Mouse (Mus musculus) mouse embryonic stem cell (cell line): Measurements from ENCODE around the gene Aacs.
"Not testable (repeated sequence)": the region's sequence is repeated elsewhere in the genome, so short reads cannot be mapped to it uniquely, and the experiment has no call there.

Experiments used
- in situ Hi-C, 2 experiments: fragments of 300-500 bp; cut with MboI; formaldehyde crosslinking; loops; 1 replicate in 1 of 2; 3 replicates in 1 of 2; pipeline ENCODE4 v1.14.3; 2019 to 2020; ENCODE audit warnings: low sequenced_read_pairs in 2 of 2, low pct_unique_long_range_greater_than_20kb in 1 of 2, mixed read lengths in 1 of 2; ENCODE audit not compliant: unreplicated experiment in 1 of 2

Gene Aacs

DNA sequence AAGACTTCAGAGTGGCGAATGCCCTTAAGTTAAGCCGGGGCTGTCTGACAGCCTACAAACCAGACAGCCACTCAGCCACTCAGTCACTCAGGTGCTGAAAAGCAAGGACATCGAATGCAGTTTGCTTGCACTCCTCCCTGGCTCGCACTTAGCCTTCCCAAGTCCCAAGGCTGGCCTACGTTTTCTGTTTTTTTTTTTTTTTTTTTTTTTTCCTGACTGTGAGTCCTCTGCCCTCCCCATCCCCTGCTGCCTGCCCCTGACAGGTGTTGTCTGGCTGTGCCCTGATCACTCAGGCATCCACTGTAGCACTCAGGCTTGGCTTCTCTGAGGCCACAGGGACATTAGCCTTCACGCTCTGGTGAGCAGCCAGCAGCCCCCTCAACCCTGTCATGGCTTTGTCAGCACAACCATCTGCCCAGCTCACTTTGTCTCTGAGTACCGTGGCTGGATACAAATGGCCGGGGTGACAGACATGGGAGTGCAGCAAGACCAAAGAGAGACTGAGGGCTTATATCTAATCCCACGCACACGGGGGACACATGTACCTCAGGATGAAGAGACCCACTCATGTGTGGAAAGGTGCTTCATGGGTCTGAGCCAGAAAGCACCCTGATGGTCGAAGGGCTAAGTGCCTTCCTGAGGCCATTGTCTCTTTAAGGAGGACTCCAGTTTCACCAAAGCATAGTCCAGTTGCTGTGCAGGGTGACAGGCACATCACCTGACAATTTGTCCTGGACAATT, 11.9 kb downstream of the Aacs start:
- in situ Hi-C loops, result no loop called here

DNA sequence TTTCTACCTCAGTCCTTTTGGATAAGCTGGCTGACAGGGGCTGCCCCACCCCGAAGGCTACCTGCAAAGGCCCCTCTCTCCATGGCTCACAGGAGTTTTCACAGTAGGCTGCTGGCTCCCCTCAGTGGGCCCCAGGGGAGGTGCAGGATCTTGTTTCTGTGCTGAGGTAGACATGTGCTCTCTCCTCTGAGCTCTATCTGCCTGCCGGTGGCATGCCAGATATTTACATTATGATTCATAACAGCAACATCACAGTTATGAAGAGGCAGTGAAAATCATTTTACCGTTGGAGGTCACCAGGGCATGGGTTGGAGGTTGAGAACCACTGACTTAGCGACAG, 12.5 kb downstream of the Aacs start:
- in situ Hi-C loops, result no loop called here

DNA sequence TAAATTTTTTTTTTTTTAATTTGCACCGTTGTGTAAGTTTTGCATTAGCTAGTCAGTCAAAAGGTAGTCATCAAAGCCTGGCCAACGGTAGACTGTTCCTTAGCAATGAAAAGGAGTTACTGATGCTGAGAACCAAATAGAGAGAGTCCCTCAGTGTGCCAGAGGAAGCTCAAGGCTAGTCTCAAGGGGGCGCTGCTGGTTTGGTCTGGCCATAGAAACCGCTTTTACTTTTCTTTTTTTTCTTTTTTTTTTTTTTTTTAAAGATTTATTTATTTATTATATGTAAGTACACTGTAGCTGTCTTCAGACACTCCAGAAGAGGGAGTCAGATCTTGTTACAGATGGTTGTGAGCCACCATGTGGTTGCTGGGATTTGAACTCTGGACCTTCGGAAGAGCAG, 13.3 kb downstream of the Aacs start:
- in situ Hi-C loops, result not testable (repeated sequence)

DNA sequence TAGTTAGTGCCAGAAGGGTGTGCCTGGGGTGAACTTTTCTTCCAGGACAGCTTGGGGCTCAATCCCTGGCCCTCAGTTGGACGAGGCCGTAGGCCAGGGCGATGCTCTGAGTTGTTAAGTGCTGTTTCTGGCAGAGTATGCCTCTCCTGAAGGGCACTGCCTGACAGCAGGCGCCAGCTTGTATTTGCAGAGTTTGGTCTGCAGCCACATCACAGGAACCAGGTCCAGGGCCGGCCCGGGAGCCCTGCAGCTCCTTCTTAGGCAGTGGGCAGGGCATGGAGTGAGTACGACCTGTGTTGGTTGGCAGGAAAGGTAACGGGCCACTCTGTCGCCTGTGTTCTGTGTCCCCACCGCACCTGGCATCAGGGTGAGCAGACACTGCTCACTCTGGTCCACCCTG, 15.5 kb downstream of the Aacs start:
- in situ Hi-C loops, result no loop called here

DNA sequence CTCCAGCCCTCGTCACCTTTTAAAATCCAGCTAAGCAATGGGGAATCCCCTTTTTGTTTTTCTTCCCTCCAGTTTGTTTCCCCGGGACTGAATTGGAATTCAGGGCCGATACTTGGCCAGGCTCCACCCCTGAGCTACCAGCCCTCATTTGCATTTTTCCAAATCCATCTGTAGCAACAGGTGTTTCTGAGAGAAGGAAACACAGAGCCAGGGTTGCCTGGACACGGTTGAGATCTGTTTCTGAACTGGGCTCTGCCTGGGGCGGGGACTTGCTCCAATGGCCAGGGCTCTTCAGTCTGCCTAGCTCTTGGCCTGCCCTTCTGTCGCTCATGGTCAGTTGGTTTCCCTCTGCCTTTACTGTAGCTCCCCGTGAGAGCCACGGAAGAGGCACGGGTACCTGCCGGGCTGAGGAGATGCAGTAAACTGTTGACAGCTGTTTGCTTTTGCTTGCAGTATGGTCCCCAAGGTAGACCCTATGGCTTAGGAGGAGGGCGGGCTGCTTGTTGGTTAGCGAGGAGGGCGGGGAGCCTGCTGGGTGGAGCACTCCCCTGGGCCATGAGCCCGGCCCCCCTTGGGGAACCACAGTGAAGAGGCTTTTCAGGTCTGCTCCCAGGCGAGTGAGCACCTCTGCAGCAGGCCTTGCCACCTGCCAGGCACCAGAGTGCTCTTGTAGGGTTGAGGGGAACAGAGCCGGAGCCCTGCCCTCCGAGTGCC, 16.9 kb downstream of the Aacs start:
- in situ Hi-C loops, result no loop called here

DNA sequence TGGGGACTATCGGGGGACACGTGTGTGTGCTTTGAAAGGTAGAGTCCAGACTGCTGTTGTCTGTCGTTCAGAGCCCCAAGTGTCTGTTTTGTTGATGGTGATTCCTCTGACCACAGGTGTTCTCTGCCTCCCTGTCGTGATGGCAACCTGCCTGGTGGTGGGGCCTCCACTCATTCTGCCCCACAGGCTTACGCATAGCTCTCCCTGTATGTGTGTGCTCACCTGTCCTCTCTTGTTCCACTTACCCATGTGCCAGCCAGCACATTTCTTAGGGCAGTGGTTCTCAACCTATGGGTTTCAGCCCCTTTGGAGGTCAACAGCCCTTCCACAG, 17.4 kb downstream of the Aacs start:
- in situ Hi-C loops, result no loop called here

DNA sequence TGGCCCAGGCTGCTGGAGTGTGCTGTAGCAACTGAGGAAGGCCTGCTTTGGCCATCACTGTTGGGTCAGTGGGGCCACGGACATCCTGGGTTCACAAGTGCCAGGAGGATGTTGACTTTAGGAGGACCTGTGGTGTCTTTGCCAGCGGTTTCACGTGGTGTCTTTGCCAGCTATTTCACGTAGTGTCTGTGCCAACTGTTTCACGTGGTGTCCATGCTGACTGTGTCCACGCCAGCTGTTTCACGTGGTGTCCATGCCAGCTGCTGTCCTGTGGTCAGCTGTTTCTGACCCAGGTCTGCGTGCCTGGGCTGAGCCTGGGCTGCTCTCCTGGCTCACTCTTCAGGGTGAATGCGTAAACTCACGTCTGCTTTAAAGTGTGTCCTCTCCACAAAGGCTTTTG, 20.0 kb downstream of the Aacs start:
- in situ Hi-C loops, result no loop called here

DNA sequence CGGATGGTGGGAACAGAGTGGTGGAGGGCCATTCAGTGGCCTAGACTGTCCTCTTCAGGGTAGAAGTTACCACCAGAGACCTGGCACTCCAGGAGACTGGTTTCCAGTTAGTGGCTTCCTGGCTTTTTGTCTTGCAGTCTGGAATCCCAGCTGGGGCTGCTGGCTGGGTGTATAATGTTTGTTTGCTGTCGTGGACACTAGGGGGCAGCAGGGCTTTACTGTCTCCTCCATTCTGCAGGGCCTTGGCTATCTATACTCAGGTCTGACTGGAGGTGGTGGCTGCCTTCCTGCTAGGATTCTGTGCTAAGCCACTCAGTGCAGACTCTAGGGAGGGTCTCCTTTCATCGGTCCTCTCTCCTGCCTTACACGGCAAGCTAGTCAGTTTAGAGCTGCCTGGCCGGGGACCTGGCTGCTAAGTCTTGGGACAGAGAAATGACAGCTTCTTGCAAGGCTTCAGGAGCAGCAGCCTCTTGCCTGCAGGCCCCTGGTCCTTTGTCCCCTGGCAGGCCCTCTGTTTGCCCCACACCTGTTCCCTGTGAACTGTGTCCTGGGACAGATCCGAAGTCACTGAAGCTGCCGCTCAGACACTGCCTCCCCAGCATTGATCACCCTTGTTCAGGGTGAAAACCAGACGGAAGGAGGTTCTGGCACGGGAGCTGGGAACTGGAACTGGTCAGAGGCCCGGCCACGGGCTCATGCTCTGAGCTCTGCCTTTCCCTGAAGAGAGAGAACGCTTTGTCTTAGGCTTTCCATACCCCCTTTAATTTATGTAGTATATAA, 22.4 kb downstream of the Aacs start:
- in situ Hi-C loops, result no loop called here

DNA sequence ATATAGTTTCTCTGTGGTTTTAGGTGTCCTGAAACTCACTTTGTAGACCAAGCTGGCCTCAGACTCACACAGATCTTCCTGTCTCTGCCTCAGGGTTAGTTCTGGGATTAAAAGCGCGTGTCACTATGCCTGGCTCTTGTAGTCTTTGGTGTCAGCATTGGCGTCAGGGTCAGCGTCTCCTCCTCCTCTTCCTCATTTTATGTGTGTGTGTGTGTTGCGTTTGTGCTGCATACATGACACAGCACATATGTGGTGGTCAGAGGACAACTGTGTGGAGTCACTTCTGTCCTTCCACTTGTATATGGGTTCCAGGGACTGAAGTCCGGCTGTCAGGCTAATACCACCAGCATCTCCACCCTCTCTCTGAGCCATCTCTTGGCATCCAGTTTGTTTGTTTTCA, 25.9 kb downstream of the Aacs start:
- in situ Hi-C loops, result no loop called here

DNA sequence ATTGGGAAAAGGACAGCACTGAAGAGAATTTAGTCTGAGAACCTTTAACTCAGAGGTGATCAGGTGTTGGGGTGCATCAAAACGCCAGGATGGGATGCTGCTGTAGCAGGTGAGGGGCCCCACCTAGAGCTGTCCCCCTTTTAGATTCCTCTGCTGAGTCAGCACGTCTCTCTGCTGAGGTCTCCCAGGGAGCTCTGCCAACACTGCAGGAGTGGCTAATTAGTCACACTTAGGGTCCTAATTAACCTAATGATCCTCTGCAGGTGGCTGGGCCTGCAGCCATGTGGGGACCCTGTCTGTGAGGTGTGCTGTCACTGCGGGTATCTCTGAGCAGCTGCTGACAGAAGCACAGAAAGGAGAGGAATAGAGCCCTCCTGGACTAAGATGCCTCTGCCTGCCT, 26.6 kb downstream of the Aacs start:
- in situ Hi-C loops, result no loop called here

DNA sequence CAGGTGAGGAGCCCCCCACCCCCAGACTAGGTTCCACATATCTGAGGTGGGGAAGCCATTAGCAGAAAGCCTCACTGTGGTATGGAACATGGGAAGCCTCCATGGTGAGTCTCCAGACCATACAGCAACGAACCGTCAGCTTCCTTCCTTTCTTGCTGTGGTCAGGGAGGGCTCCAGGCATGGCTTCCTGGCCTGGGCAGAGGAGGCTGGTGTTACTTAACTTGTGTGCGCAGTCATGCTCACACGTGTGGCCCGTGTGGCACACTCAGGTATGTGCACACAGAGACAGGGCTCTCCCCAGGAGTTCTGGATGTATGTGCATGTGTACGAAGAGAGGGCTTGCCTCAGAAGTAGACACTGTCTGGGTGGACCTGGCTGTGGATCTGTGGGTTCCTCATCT, 28.0 kb downstream of the Aacs start:
- in situ Hi-C loops, result no loop called here

DNA sequence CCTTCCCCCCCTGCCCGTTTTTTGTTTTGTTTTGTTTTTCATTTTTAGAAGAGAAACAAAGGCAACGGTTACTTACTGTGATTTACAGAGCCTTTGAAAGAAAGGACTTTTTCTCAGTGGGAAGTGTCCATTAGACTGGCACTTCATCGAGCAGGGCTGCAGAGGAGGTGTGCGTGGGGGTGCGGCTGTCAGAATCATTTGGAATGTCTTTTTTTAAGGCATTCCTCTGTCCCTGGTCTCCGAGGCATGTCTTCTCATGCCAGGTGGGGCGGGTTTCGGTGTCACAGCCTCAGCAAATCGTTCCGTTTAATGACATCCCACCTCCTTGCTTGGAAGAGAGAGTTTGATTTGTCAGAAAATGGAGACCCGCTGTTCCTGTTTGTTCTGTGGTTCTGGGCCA, 29.1 kb downstream of the Aacs start:
- in situ Hi-C loops, result no loop called here

DNA sequence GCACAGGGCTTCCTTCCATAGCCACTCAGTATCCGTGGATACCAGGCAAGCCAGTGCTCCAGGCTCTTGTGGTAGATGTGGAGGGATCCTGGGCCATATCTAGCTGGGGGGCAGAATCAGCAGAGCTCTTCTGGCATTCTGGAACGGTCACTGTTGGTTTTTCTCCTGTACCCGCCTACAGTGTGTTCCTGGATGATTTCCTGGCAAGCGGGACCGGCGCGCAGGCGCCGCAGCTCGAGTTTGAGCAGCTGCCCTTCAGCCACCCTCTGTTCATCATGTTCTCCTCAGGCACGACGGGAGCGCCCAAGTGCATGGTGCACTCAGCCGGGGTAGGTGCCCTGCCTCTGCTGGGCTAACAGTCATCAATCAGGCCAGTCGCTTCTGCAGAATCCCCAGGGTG, 30.4 kb downstream of the Aacs start:
- in situ Hi-C loops, result no loop called here

DNA sequence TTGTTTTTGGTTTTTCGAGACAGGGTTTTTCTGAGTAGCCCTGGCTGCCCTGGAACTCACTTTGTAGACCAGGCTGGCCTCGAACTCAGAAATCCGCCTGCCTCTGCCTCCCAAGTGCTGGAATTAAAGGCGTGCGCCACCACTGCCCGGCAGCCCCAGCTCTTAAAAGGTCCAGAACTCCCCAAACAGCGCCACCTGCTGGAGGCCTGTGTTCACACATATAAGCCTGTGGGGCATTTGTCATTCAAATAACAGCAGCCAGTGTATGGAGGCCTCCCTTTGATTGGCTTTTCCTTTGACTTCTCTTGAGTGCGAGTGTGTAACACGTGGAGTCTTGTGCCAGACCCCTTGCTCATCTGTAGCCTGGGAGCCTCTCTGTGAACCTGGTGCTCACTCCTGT, 32.0 kb downstream of the Aacs start:
- in situ Hi-C loops, result no loop called here

DNA sequence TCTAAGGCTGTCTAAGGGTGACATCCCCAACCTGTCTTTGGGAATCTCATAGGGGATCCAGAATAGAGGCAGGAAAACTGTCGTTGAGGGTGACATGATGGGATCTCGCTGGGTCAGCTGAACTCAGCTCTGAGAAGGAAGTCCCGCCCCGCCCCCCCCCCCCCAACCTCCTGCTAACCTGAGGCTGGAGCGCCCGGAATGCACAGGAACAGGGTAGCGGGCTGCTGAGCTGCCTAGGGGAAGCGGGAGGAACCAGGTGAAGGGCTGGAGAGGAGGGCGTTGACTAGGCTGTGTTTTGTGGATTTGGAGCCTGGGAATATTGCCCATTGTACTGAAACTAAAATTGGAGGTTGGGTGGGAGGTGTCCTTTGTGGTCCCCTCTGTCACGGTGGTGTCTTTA, 32.4 kb downstream of the Aacs start:
- in situ Hi-C loops, result no loop called here

DNA sequence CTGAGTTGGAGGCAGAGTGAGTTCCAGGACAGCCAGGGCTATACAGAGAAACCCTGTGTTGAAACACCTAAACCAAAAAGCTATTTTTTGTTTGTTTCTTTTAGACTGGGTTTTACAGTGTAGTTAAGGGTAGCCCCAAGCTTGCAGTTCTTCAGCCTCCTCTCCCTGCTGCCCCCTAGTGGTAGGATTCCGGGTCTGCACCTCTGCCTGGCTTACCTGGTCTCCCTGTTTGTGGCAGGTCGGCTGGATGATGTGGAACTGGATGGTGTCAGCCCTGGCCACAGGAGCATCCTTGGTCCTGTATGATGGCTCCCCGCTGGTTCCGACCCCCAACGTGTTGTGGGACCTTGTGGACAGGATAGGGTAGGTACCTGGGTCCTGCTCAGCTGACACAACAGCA, 33.9 kb downstream of the Aacs start:
- in situ Hi-C loops, result no loop called here

DNA sequence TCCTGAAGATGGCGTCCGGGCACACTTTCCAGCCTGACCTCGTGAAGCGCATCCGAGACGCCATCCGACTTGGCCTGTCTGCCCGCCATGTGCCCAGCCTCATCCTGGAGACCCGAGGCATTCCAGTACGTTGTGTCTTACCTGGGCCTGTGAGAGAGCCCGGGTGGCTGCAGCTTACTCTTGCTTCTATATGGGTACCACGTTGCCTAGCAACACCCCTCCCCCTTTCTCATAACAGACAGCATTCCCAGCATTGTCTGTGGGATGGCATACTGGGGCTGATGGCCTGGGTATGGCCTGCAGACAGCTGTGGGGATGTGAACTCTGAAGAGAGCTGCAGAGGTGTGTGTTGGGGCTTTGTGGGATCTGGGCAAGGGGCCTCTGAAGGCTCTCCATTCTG, 39.4 kb downstream of the Aacs start:
- in situ Hi-C loops, result no loop called here

DNA sequence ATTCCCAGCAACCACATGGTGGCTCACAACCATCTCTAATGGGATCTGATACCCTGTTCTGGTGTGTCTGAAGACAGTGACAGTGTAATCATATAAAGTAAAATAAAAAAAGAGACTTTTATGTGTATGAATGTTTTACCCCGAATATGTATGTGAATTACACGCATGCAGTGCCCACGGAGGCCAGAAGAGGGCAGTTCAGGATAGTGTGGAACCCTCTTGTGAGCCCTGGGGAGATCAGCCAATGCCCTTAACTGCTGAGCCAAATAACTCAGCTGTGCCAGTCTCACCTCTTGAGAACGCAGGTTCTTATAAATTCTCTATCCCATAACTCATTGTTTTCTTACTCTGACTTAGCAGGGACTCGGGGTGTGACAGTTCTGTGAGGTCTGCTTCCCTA, 43.0 kb downstream of the Aacs start:
- in situ Hi-C loops, result no loop called here

DNA sequence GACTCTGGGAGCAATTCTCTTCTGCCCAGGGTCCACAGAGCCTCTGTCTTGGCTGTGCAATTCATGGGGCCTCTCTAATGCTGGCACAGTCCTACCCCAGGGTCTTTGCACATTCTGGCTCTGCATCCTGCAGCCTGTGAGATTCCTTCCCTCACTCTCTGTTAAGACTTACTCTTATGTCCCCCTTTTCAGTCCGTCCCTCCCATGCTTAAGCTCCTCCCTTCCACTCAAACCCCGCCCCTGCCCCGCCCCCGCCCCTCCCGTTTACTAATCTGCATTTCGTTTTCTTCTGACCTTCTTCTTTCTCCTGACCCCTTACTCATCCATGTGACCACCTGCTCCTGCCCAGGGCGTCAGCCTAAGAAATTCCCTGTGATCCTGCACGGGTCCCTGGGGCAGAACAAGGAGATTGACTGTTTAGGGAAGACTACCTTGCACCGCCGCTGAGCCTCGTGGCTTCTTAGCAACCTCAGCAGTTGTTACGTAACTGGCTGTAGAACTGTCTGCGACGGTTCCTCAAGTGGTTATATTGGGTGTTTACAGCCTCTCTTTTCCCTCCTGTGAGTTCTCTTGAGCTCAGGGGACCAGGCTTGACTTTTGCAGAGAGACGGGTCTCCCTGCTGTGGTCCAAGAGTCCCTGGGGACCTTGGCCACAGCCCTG, 45.4 kb downstream of the Aacs start:
- in situ Hi-C loops, result no loop called here
